Mouse (Mus musculus) retina, postnatal 1 day (tissue): Measurements from ENCODE around the gene Atn1.

Experiments
- DNase-seq: peaks from one replicate; pipeline ENCODE4 v3.0.0-alpha.2; 2012

Atn1 gene

DNA sequence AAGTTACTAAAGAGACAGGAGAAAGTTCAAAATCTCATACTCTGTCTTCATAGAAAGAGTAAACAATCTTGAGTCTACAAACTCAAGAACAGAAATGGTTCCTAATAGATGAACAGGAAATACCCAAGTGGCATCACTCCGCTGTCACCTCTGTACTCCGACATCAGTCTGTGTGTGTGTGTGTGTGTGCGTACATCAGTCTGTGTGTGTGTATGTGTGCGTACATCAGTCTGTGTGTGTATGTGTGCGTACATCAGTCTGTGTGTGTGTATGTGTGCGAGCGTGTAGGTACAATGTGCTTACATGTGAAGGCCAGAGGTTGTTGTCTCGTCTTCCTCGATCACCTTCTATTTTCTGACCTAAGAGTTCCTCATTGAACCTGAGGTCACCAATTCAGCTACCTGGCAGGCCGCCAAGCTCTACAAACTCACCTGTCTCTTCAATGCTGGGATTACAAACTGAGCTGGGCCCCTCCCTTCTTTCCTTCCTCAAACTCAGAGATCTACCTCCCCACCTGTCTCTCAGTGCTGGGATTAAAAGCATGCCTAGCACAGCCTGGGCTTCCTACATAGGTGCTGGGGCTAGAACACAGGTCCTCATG is 47.9 kb downstream of the Atn1 start:
- no peak for DNase-seq

DNA sequence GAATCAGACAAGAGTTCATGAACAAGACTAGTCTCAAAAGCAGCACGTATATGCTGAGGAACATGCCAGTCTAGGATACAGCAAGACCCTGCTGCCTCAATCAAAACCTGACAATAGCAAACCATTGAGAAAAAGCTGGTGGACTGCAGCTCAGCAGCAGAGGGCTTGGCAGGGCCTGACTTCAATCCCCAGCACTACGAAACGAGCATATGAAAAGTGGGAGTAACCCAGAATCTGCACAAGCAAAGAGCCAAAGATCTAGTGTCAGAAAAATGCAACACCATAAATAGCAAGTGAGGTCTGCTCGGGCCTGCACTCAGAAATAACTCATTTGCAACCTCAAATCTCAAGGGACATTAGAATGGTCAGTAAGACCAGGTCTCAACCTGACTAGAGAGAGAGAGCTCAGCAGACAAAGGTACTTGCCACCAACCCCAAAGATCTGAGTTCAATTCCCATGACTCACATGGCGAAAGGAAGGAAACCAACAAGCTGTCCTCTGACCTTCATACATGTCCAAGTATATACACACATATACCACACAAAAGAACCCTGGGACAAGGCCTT is 50.2 kb downstream of the Atn1 start:
- DNase-seq: no peak

GRCm38 (mm10) chr6:124704417-124704816 is 51.9 kb downstream of the Atn1 start:
- DNase-seq: no peak

GRCm38 (mm10) chr6:124703789-124704188 is 52.5 kb downstream of the Atn1 start:
- no peak for DNase-seq

DNA sequence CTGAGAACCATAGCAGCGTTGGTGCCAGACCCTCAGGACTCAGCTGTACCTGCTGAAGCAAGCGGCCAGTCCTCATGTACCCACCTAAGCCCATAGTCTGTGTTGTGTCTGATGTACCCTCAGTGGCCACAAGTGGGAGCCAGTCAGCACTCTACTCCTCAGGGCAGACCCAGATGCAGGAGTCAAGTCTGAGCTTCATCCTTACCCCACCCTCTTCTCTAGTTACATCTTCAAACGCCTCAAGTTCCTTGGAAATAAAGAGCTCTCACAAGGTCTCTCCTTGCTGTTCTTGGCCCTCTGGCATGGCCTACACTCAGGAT is 53.6 kb downstream of the Atn1 start:
- peak; percentile 76 for DNase-seq

- no peak for DNase-seq
Measured at GRCm38 (mm10) chr6:124702102-124702783, 54.1 kb downstream of the Atn1 start.

GRCm38 (mm10) chr6:124701338-124701737 is 55.0 kb downstream of the Atn1 start:
- peak; percentile 30 for DNase-seq

GRCm38 (mm10) chr6:124699962-124700610 is 56.2 kb downstream of the Atn1 start:
- DNase-seq: no peak

GRCm38 (mm10) chr6:124699366-124699765 is 57.0 kb downstream of the Atn1 start:
- DNase-seq: no peak

- no peak for DNase-seq
Measured at GRCm38 (mm10) chr6:124698751-124699150, 57.6 kb downstream of the Atn1 start.

DNA sequence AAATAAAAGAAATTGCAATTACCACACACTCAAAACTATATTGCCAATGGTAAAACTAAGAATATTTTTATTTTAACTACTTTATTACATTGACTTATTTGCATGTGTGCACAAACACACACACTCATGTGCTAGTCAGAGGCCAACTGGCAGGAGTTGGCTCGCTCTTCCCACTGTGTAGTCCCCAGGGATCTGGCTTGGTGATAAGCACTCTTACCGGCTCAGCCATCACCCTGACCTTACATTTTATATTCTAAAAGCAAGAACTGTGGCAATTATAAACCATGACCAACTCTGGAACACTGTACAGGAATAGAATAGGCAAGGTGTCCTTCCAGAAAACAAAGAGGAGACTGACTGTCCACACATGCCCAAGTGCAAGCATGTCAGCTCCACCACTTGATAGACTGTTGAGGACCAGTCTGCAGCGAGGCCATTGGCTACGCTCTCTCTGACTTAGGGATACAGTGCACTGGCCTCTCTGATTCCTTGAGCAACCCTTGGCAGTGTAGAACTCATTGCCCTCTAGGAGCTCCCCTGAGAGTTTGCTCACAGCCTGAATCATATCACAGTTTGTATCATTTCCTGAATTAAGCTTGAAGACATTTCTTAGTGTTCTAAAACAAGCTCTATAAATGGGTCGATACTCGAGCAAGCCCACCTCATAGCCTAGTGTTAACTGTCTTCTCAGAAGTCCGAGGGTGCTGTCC is 59.7 kb downstream of the Atn1 start:
- no peak for DNase-seq

GRCm38 (mm10) chr6:124694166-124694955 is 62.0 kb downstream of the Atn1 start:
- DNase-seq: peak; percentile 36

DNA sequence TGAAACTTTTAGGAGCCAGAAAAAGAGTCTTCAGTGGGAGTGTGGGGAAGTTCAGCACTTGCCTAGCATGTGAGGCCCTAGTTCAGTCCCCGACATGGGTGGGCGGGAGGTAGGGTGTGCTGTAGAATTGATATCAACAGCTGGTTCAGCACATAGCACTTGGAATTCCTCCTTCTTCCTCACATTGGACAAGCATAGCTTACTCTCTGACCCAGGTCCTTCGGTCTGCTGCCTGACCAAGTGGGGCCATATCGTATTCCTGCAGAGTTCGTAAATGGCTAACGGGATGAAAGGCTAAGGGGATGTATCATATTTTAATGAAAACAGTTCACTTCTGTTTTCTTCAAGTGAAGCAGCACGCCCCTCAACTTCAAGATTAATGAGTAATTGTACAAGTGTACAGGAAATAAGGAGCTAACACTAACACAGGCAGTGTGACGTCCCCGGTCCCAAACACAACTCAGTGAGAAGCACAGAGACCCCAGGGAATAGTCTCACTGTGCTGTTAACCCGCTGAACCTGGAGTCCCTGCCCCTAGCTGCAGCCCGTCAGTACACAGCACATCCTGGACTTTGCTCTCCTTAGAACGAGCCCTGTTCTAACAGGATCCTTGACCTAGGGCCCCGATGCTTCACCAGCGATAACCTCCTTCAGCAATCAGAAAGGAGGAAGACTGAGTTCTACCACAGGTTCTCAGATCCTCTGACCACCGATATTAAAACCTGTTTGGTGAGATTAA is 62.9 kb downstream of the Atn1 start:
- no peak for DNase-seq
